Mouse (Mus musculus): ENCODE data around the gene Cd44. TPM values are rescaled to one million over a fixed set of nuclear protein-coding genes. Genes with fewer than 3 reads are reported as not detected.

Cd44 gene
- total RNA-seq, 1 experiment = 14.3 TPM

DNA sequence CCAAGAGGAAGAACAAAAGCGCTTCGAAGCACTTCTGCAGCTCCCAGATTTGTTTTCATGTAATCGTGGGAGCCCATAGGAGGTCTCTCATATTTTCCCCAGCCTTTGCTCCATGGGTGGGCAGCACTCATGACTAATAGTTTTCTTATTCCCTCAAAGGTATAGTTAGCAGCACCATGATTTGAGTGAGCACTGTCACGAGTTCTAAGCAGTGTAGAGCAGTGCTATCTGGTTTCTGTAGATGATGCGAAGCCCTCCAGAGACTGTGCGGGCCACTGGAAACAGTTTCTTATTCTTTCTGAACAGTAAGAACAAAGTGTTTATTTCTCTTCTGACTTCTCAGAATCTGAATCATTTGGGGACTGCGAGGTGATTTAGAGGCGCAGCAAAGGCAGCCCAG is 80.7 kb downstream of the Cd44 start:
- Histone ChIP-seq H3K27ac (ENCODE audit: insufficient read depth, low read depth, low read length, poor library complexity, severe bottlenecking) (no peak overlapping the region), H3K9ac (ENCODE audit: insufficient read depth, low read depth, low read length, poor library complexity, severe bottlenecking) (no peak overlapping the region), H3K4me3 (ENCODE audit: insufficient read depth in 1 of 2, low read depth in 1 of 2, low read length in 2 of 2, poor library complexity in 1 of 2, severe bottlenecking in 1 of 2) (no peak overlapping the region), H3K4me1 (ENCODE audit: control insufficient read depth in 2 of 2, insufficient read depth in 2 of 2, low read length in 2 of 2, poor library complexity in 1 of 2) (no peaks in the 10 kb centered on the region), H3K36me3 (ENCODE audit: control insufficient read depth, insufficient read depth, low read length, poor library complexity, severe bottlenecking) (no peaks in the 10 kb centered on the region), H3K9me3 (ENCODE audit: control insufficient read depth, insufficient read depth, low read depth, low read length) (no peaks in the 10 kb centered on the region)
- in situ Hi-C loops (cut with MboI; ENCODE audit: low sequenced_read_pairs in 2 of 2, unreplicated experiment in 2 of 2) = no loop called here
- no peak for DNase-seq (ENCODE audit: low read depth, low spot score)
- TF ChIP-seq CHD2 (IDR thresholded peaks at IDR 0.05; ENCODE audit: low read depth, low read length) = no peak
- TF ChIP-seq ZNF384 (IDR thresholded peaks at IDR 0.05; ENCODE audit: low read depth, low read length) = no peak
- no peak for TF ChIP-seq ZC3H11A (IDR thresholded peaks at IDR 0.05; ENCODE audit: borderline replicate concordance, low read depth, low read length)
- no peak for TF ChIP-seq HCFC1 (IDR thresholded peaks at IDR 0.05; ENCODE audit: borderline replicate concordance, insufficient read depth, low read length)
- TF ChIP-seq MAFK (IDR thresholded peaks at IDR 0.05; ENCODE audit: insufficient read depth, low read depth, low read length) = no peak

DNA sequence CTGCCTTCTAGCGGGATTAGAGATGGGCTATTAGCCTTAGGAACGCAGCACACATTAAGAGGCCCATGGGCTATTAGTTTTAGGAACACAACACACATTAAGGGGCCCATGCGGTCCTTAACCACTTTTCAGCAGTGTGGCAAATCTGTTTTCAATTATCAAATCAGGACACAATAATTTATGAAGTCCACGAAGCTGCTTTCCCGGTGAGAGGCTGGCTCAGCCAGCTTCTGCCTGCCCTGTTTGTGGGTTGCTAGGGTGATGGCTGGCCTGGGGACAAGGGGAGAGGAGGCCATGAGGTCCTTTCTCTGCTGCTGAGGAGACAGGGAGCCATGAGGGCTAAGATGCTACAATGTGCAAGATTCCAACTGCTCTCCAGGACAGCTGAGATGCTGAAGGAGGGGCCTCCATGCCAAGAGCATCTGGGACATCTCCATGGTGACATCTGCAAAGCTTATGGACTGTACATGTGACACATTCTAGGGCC is 81.2 kb downstream of the Cd44 start:
- H3K4me3 ChIP-seq (ENCODE audit: insufficient read depth in 1 of 2, low read depth in 1 of 2, low read length in 2 of 2, poor library complexity in 1 of 2, severe bottlenecking in 1 of 2) = no peak overlapping the region
- no peaks in the 10 kb centered on the region for H3K4me1 ChIP-seq (ENCODE audit: control insufficient read depth in 2 of 2, insufficient read depth in 2 of 2, low read length in 2 of 2, poor library complexity in 1 of 2)
- no peak overlapping the region for H3K27ac ChIP-seq (ENCODE audit: insufficient read depth, low read depth, low read length, poor library complexity, severe bottlenecking)
- DNase-seq (ENCODE audit: low read depth, low spot score) = no peak
- no peaks in the 10 kb centered on the region for H3K9me3 ChIP-seq (ENCODE audit: control insufficient read depth, insufficient read depth, low read depth, low read length)
- H3K9ac ChIP-seq (ENCODE audit: insufficient read depth, low read depth, low read length, poor library complexity, severe bottlenecking) = no peak overlapping the region
- in situ Hi-C loops (cut with MboI; ENCODE audit: low sequenced_read_pairs in 2 of 2, unreplicated experiment in 2 of 2) = no loop called here
- TF ChIP-seq CHD2 (IDR thresholded peaks at IDR 0.05; ENCODE audit: low read depth, low read length) (no peak), HCFC1 (IDR thresholded peaks at IDR 0.05; ENCODE audit: borderline replicate concordance, insufficient read depth, low read length) (no peak), MAFK (IDR thresholded peaks at IDR 0.05; ENCODE audit: insufficient read depth, low read depth, low read length) (no peak), ZC3H11A (IDR thresholded peaks at IDR 0.05; ENCODE audit: borderline replicate concordance, low read depth, low read length) (no peak), ZNF384 (IDR thresholded peaks at IDR 0.05; ENCODE audit: low read depth, low read length) (no peak)
- H3K36me3 ChIP-seq (ENCODE audit: control insufficient read depth, insufficient read depth, low read length, poor library complexity, severe bottlenecking) = no peaks in the 10 kb centered on the region

DNA sequence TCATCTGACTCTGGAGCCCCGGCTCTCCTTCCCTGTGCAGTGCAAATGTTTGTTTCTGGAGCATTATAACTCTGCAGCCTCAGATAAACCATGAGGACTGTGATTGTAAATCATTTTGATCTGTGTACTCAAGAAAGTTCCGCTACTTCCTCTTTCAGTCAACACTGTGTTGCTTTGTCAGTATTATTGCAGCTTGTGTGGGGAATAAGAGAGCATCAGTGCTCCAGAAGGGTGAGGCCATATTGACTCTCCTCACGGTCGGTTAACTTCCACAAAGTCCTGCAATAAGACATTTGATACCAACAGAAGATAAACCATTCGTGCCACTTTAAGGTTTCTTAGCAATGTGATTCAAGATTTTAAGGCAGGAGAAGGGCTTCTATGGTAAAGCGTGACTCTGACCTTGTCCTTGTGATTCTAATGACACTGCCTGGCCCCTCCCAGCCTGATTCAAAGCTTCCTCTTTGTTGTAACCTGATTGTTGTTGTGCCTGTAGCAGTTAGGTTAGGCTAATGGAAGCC is 86.1 kb downstream of the Cd44 start:
- Histone ChIP-seq H3K27ac (ENCODE audit: insufficient read depth, low read depth, low read length, poor library complexity, severe bottlenecking) (no peak overlapping the region), H3K36me3 (ENCODE audit: control insufficient read depth, insufficient read depth, low read length, poor library complexity, severe bottlenecking) (no peaks in the 10 kb centered on the region), H3K9me3 (ENCODE audit: control insufficient read depth, insufficient read depth, low read depth, low read length) (no peaks in the 10 kb centered on the region), H3K4me3 (ENCODE audit: insufficient read depth in 1 of 2, low read depth in 1 of 2, low read length in 2 of 2, poor library complexity in 1 of 2, severe bottlenecking in 1 of 2) (no peak overlapping the region), H3K9ac (ENCODE audit: insufficient read depth, low read depth, low read length, poor library complexity, severe bottlenecking) (no peak overlapping the region), H3K4me1 (ENCODE audit: control insufficient read depth in 2 of 2, insufficient read depth in 2 of 2, low read length in 2 of 2, poor library complexity in 1 of 2) (no peaks in the 10 kb centered on the region)
- in situ Hi-C loops (cut with MboI; ENCODE audit: low sequenced_read_pairs in 2 of 2, unreplicated experiment in 2 of 2) = no loop called here
- DNase-seq (ENCODE audit: low read depth, low spot score) = peak; percentile 39
- TF ChIP-seq ZNF384 (IDR thresholded peaks at IDR 0.05; ENCODE audit: low read depth, low read length) (no peak), MAFK (IDR thresholded peaks at IDR 0.05; ENCODE audit: insufficient read depth, low read depth, low read length) (no peak), HCFC1 (IDR thresholded peaks at IDR 0.05; ENCODE audit: borderline replicate concordance, insufficient read depth, low read length) (no peak), ZC3H11A (IDR thresholded peaks at IDR 0.05; ENCODE audit: borderline replicate concordance, low read depth, low read length) (no peak), CHD2 (IDR thresholded peaks at IDR 0.05; ENCODE audit: low read depth, low read length) (no peak)

DNA sequence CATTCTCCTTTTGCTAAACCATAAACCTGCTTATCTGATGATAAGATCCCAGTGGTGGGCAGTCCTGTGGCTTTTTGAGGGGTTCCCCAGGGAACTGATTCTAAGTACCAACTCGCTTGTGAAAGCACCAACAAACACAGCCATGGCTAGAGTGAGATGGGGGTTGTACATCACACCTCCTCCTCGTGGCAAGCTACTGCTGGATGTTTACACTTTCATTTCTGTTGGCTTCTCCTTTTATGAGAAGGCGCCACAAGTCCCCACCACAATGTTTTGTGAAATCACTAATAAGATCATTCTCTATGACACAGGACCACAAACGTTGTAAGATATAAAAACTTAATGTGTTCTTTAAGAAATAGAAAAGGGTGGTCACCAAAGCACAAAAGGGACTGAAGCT is 88.7 kb downstream of the Cd44 start:
- in situ Hi-C loops (cut with MboI; ENCODE audit: low sequenced_read_pairs in 2 of 2, unreplicated experiment in 2 of 2) = no loop called here
- DNase-seq (ENCODE audit: low read depth, low spot score) = no peak
- H3K36me3 ChIP-seq (ENCODE audit: control insufficient read depth, insufficient read depth, low read length, poor library complexity, severe bottlenecking) = no peaks in the 10 kb centered on the region
- H3K27ac ChIP-seq (ENCODE audit: insufficient read depth, low read depth, low read length, poor library complexity, severe bottlenecking) = no peak overlapping the region
- no peak overlapping the region for H3K4me3 ChIP-seq (ENCODE audit: insufficient read depth in 1 of 2, low read depth in 1 of 2, low read length in 2 of 2, poor library complexity in 1 of 2, severe bottlenecking in 1 of 2)
- H3K9me3 ChIP-seq (ENCODE audit: control insufficient read depth, insufficient read depth, low read depth, low read length) = no peaks in the 10 kb centered on the region
- no peaks in the 10 kb centered on the region for H3K4me1 ChIP-seq (ENCODE audit: control insufficient read depth in 2 of 2, insufficient read depth in 2 of 2, low read length in 2 of 2, poor library complexity in 1 of 2)
- TF ChIP-seq CHD2 (IDR thresholded peaks at IDR 0.05; ENCODE audit: low read depth, low read length) (no peak), HCFC1 (IDR thresholded peaks at IDR 0.05; ENCODE audit: borderline replicate concordance, insufficient read depth, low read length) (no peak), ZC3H11A (IDR thresholded peaks at IDR 0.05; ENCODE audit: borderline replicate concordance, low read depth, low read length) (no peak), ZNF384 (IDR thresholded peaks at IDR 0.05; ENCODE audit: low read depth, low read length) (no peak)
- H3K9ac ChIP-seq (ENCODE audit: insufficient read depth, low read depth, low read length, poor library complexity, severe bottlenecking) = no peak overlapping the region

DNA sequence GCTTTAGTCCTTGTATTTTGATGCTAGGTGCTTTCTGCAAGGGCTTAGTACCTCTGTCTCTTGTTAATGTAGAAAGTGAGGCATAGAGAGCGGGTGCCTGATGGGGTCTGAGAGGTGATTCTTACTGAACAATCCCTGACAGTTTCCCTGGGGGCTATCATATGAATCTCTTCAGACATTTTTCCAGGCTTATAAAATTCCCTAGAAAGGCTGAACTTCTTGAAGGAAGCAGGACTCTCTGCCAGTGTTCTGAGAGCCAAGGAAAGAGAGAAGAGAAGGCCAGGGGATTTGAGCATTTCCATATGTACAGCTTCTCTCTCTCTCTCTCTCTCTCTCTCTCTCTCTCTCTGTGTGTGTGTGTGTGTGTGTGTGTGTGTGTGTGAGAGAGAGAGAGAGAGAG is 92.0 kb downstream of the Cd44 start:
- Histone ChIP-seq H3K4me3 (ENCODE audit: insufficient read depth in 1 of 2, low read depth in 1 of 2, low read length in 2 of 2, poor library complexity in 1 of 2, severe bottlenecking in 1 of 2) (no peak overlapping the region), H3K27ac (ENCODE audit: insufficient read depth, low read depth, low read length, poor library complexity, severe bottlenecking) (no peak overlapping the region), H3K9ac (ENCODE audit: insufficient read depth, low read depth, low read length, poor library complexity, severe bottlenecking) (no peak overlapping the region), H3K4me1 (ENCODE audit: control insufficient read depth in 2 of 2, insufficient read depth in 2 of 2, low read length in 2 of 2, poor library complexity in 1 of 2) (no peaks in the 10 kb centered on the region), H3K9me3 (ENCODE audit: control insufficient read depth, insufficient read depth, low read depth, low read length) (no peaks in the 10 kb centered on the region), H3K36me3 (ENCODE audit: control insufficient read depth, insufficient read depth, low read length, poor library complexity, severe bottlenecking) (no peaks in the 10 kb centered on the region)
- in situ Hi-C loops (cut with MboI; ENCODE audit: low sequenced_read_pairs in 2 of 2, unreplicated experiment in 2 of 2) = no loop called here
- DNase-seq (ENCODE audit: low read depth, low spot score) = no peak
- TF ChIP-seq HCFC1 (IDR thresholded peaks at IDR 0.05; ENCODE audit: borderline replicate concordance, insufficient read depth, low read length) (no peak), CHD2 (IDR thresholded peaks at IDR 0.05; ENCODE audit: low read depth, low read length) (no peak), MAFK (IDR thresholded peaks at IDR 0.05; ENCODE audit: insufficient read depth, low read depth, low read length) (no peak), ZC3H11A (IDR thresholded peaks at IDR 0.05; ENCODE audit: borderline replicate concordance, low read depth, low read length) (no peak), ZNF384 (IDR thresholded peaks at IDR 0.05; ENCODE audit: low read depth, low read length) (no peak)
